Mouse (Mus musculus) forelimb bud, embryonic 11.5 days (tissue): ENCODE measurements around the gene Adam17.
"Not testable (repeated sequence)": the region's sequence is repeated elsewhere in the genome, so short reads cannot be mapped to it uniquely, and the experiment has no call there.

Experiments used
- DNase-seq: peaks from one replicate; pipeline ENCODE4 v3.0.0-alpha.2; 2012; ENCODE audit warnings: low read depth, low spot score

Adam17 gene

GRCm38 (mm10) chr12:21373100-21373819 lies at the start of gene Adam17:
TSS of gene Adam17 (minus strand) at chr12:21373632.
- peak; percentile 96 for DNase-seq

- DNase-seq: no peak
Observed at GRCm38 (mm10) chr12:21418621-21419131, 45.2 kb upstream of the Adam17 start.

- DNase-seq: no peak
Observed at GRCm38 (mm10) chr12:21418083-21418482, 44.7 kb upstream of the Adam17 start.

GRCm38 (mm10) chr12:21417100-21418070 lies 44.0 kb upstream of the Adam17 start, which contains the start of gene Ywhaq:
TSS of gene Ywhaq (minus strand) at chr12:21417637.
- DNase-seq: peak; percentile 98

GRCm38 (mm10) chr12:21416506-21416905 lies 43.1 kb upstream of the Adam17 start:
- DNase-seq: no peak

- no peak for DNase-seq
Observed at GRCm38 (mm10) chr12:21410620-21411019, 37.2 kb upstream of the Adam17 start.

GRCm38 (mm10) chr12:21409651-21410050 lies 36.2 kb upstream of the Adam17 start:
- no peak for DNase-seq

- no peak for DNase-seq
Observed at GRCm38 (mm10) chr12:21408789-21409367, 35.4 kb upstream of the Adam17 start.

- no peak for DNase-seq
Observed at GRCm38 (mm10) chr12:21402771-21403170, 29.3 kb upstream of the Adam17 start.

GRCm38 (mm10) chr12:21386201-21386600 lies 12.8 kb upstream of the Adam17 start:
- DNase-seq: no peak

- DNase-seq: not testable (repeated sequence)
Observed at GRCm38 (mm10) chr12:21378765-21379346, 5.4 kb upstream of the Adam17 start.

- no peak for DNase-seq
Observed at GRCm38 (mm10) chr12:21375376-21376157, 2.1 kb upstream of the Adam17 start.

GRCm38 (mm10) chr12:21373820-21374475 lies 516 bp upstream of the Adam17 start:
- DNase-seq: no peak

- no peak for DNase-seq
Observed at GRCm38 (mm10) chr12:21370035-21370611, 3.3 kb downstream of the Adam17 start.

GRCm38 (mm10) chr12:21369087-21369410 lies 4.4 kb downstream of the Adam17 start:
- no peak for DNase-seq

- DNase-seq: no peak
Observed at GRCm38 (mm10) chr12:21368376-21369086, 4.9 kb downstream of the Adam17 start.

GRCm38 (mm10) chr12:21364624-21365435 lies 8.6 kb downstream of the Adam17 start:
- no peak for DNase-seq

GRCm38 (mm10) chr12:21363195-21363594 lies 10.2 kb downstream of the Adam17 start:
- DNase-seq: no peak
